Mouse (Mus musculus) layer of hippocampus, adult 9-11 months (tissue): ENCODE measurements around the gene Hsd17b7.
"Not testable (repeated sequence)": the region's sequence is repeated elsewhere in the genome, so short reads cannot be mapped to it uniquely, and the experiment has no call there.

Source experiments
- DNase-seq: peaks from one replicate; pipeline ENCODE4 v3.0.0; 2022

Hsd17b7 gene

GRCm38 (mm10) chr1:169968792-169969515 lies at the start of gene Hsd17b7:
TSS of gene Hsd17b7 (minus strand) at chr1:169969241.
- DNase-seq, result peak; percentile 99

GRCm38 (mm10) chr1:170014784-170015183 lies 45.7 kb upstream of the Hsd17b7 start:
- no peak for DNase-seq

- no peak for DNase-seq
These were observed 41.9 kb upstream of the Hsd17b7 start for GRCm38 (mm10) chr1:170010716-170011505.

GRCm38 (mm10) chr1:170009296-170009695 lies 40.3 kb upstream of the Hsd17b7 start:
- no peak for DNase-seq

- DNase-seq, result no peak
These were observed 39.6 kb upstream of the Hsd17b7 start for GRCm38 (mm10) chr1:170008432-170009220.

- peak; percentile 3 for DNase-seq
These were observed 37.5 kb upstream of the Hsd17b7 start for GRCm38 (mm10) chr1:170006516-170006915.

- no peak for DNase-seq
These were observed 36.3 kb upstream of the Hsd17b7 start for GRCm38 (mm10) chr1:170005297-170005696.

- DNase-seq, result not testable (repeated sequence)
These were observed 24.9 kb upstream of the Hsd17b7 start for GRCm38 (mm10) chr1:169993901-169994300.

GRCm38 (mm10) chr1:169986166-169986565 lies 17.1 kb upstream of the Hsd17b7 start:
- DNase-seq, result no peak

- DNase-seq, result no peak
These were observed 8.6 kb upstream of the Hsd17b7 start for GRCm38 (mm10) chr1:169977621-169978020.

GRCm38 (mm10) chr1:169971998-169972397 lies 3.0 kb upstream of the Hsd17b7 start:
- DNase-seq, result no peak

- no peak for DNase-seq
These were observed 1.9 kb upstream of the Hsd17b7 start for GRCm38 (mm10) chr1:169970936-169971335.

- no peak for DNase-seq
These were observed 460 bp upstream of the Hsd17b7 start for GRCm38 (mm10) chr1:169969516-169969886.

- no peak for DNase-seq
These were observed 15.9 kb downstream of the Hsd17b7 start for GRCm38 (mm10) chr1:169953106-169953505.

- no peak for DNase-seq
These were observed 16.4 kb downstream of the Hsd17b7 start for GRCm38 (mm10) chr1:169952636-169953035.

GRCm38 (mm10) chr1:169951561-169951960 lies 17.5 kb downstream of the Hsd17b7 start:
- no peak for DNase-seq

- DNase-seq, result no peak
These were observed 18.4 kb downstream of the Hsd17b7 start for GRCm38 (mm10) chr1:169950651-169951050.

- DNase-seq, result no peak
These were observed 19.1 kb downstream of the Hsd17b7 start for GRCm38 (mm10) chr1:169949981-169950380.

- DNase-seq, result no peak
These were observed 20.2 kb downstream of the Hsd17b7 start for GRCm38 (mm10) chr1:169948866-169949265.

- no peak for DNase-seq
These were observed 20.8 kb downstream of the Hsd17b7 start for GRCm38 (mm10) chr1:169948280-169948679.

- no peak for DNase-seq
These were observed 21.4 kb downstream of the Hsd17b7 start for GRCm38 (mm10) chr1:169947654-169948053.

- DNase-seq, result no peak
These were observed 23.0 kb downstream of the Hsd17b7 start for GRCm38 (mm10) chr1:169946004-169946403.

GRCm38 (mm10) chr1:169939345-169939744 lies 29.7 kb downstream of the Hsd17b7 start:
- DNase-seq, result no peak
